Mouse (Mus musculus): ENCODE results near the gene Klhdc10.
A peak's percentile ranks its signal among the peaks of the same experiment; 100 is the strongest.
"Not testable (repeated sequence)": the region's sequence is repeated elsewhere in the genome, so short reads cannot be mapped to it uniquely, and the experiment has no call there.

Gene Klhdc10

GRCm38 (mm10) chr6:30401308-30402015 is at the start of gene Klhdc10:
Gene Klhdc10 (plus strand): TSS chr6:30401868.
- DNase-seq (ENCODE audit: low read depth) = peak; percentile 99

GRCm38 (mm10) chr6:30352762-30353161 is 48.9 kb upstream of the Klhdc10 start:
- DNase-seq (ENCODE audit: low read depth) = no peak

GRCm38 (mm10) chr6:30353661-30354060 is 48.0 kb upstream of the Klhdc10 start:
- DNase-seq (ENCODE audit: low read depth) = no peak

GRCm38 (mm10) chr6:30354760-30355159 is 46.9 kb upstream of the Klhdc10 start:
- no peak for DNase-seq (ENCODE audit: low read depth)

GRCm38 (mm10) chr6:30355701-30356100 is 46.0 kb upstream of the Klhdc10 start:
- DNase-seq (ENCODE audit: low read depth) = peak; percentile 20

GRCm38 (mm10) chr6:30356161-30356560 is 45.5 kb upstream of the Klhdc10 start:
- no peak for DNase-seq (ENCODE audit: low read depth)

- no peak for DNase-seq (ENCODE audit: low read depth)
Observed at GRCm38 (mm10) chr6:30356680-30357079, 45.0 kb upstream of the Klhdc10 start.

GRCm38 (mm10) chr6:30357561-30358177 is 44.0 kb upstream of the Klhdc10 start:
- DNase-seq (ENCODE audit: low read depth) = peak; percentile 91

- DNase-seq (ENCODE audit: low read depth) = no peak
Observed at GRCm38 (mm10) chr6:30359762-30360509, 41.7 kb upstream of the Klhdc10 start.

GRCm38 (mm10) chr6:30363808-30364207 is 37.9 kb upstream of the Klhdc10 start:
- no peak for DNase-seq (ENCODE audit: low read depth)

- peak; percentile 65 for DNase-seq (ENCODE audit: low read depth)
Observed at GRCm38 (mm10) chr6:30369291-30369690, 32.4 kb upstream of the Klhdc10 start.

GRCm38 (mm10) chr6:30372627-30373369 is 28.9 kb upstream of the Klhdc10 start:
- DNase-seq (ENCODE audit: low read depth) = no peak

GRCm38 (mm10) chr6:30374731-30375510 is 26.7 kb upstream of the Klhdc10 start:
- DNase-seq (ENCODE audit: low read depth) = no peak

GRCm38 (mm10) chr6:30375791-30376190 is 25.9 kb upstream of the Klhdc10 start:
- DNase-seq (ENCODE audit: low read depth) = no peak

GRCm38 (mm10) chr6:30381116-30381515 is 20.6 kb upstream of the Klhdc10 start:
- DNase-seq (ENCODE audit: low read depth) = peak; percentile 56

- DNase-seq (ENCODE audit: low read depth) = not testable (repeated sequence)
Observed at GRCm38 (mm10) chr6:30390271-30390670, 11.4 kb upstream of the Klhdc10 start.

- DNase-seq (ENCODE audit: low read depth) = peak; percentile 91
Observed at GRCm38 (mm10) chr6:30390714-30391697, 10.7 kb upstream of the Klhdc10 start, which contains the start of gene Zc3hc1. Gene Zc3hc1 (minus strand): TSS chr6:30391028.

- DNase-seq (ENCODE audit: low read depth) = no peak
Observed at GRCm38 (mm10) chr6:30391996-30392395, 9.7 kb upstream of the Klhdc10 start.

GRCm38 (mm10) chr6:30400146-30400545 is 1.5 kb upstream of the Klhdc10 start:
- DNase-seq (ENCODE audit: low read depth) = no peak

GRCm38 (mm10) chr6:30400716-30401115 is 952 bp upstream of the Klhdc10 start:
- peak; percentile 67 for DNase-seq (ENCODE audit: low read depth)
